Mouse (Mus musculus) left cerebral cortex, adult 9 months (tissue): ENCODE results near the gene Cdc42se2.

Experiments used
- DNase-seq, 2 experiments: peaks; one replicate each; pipeline ENCODE4 v3.0.0; 2022; ENCODE audit warnings: low spot score in 2 of 2

Cdc42se2 gene

DNA sequence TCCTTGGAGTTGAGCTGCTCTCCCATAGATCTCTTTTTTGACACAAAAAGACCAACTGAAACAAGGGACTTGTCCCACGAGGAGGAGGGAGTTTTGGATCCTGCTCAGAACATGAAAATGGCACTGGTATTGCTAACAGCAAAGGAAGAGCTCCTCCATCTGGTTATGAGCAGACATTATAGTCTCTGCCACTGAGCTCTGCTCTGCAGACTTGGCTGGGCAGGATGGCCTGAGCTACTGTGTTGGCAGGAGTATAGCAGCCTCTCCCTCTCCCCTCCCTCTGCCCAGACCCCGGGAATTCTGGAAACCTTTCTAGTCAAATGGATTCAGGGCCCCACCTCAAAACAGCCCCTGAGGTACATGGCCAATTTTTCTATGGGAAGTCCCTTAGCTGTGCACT is 77.8 kb downstream of the Cdc42se2 start:
- DNase-seq: no peak

DNA sequence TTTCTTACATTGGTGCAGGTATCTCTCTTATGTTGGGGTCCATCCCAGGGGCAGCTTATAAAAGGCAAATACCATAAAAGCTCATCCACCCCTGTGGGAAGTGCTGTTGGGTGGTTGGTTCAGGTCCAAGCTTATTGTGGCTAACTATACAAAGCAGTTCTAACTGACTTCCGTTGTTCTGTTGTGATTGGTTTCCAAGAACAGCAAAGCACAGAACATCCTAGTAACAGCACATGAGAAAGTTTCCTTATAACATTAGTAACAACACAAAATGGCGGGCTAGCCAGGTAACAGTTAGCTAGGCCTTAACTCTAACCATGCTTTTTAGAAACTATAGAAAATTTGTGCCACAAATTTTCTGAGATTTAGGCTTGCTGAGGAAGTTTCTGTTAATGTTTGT is 79.3 kb downstream of the Cdc42se2 start:
- no peak for DNase-seq

DNA sequence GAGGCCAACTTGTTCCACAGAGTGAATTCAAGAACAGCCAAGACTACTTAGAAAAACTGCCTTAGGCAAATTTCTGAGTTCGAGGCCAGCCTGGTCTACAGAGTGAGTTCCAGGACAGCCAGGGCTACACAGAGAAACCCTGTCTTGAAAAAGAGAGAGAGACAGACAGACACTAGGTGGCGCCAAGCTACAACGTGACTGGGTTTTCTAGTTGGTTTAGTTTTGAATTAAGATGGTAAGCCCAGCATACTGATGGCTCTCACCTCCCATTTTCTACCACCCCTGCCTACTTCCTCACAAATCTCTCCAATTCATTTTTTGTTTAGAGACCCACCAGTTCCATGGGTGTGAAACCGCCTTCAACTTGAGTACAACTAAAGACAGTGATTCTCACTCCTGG is 84.2 kb downstream of the Cdc42se2 start:
- DNase-seq: peak in 1 of 2 experiments; percentile 88

DNA sequence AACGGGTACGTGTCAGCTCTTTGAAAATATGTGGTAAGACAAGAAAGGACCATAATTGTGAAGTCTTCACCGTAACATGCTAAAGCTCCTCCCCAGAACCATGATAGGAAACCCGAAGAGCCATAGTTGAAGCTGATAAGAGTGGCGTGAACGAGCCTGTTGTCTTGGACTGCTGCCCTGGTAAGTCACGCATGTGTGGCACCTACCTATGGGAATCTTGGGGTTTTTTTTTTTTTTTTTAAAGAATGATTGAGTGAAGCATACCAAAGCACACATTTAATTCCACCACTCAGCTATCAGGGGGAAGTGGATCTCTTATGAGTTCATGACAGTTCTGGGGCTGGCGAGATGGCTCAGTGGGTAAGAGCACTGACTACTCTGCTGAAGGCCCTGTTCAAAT is 85.6 kb downstream of the Cdc42se2 start:
- no peak for DNase-seq

DNA sequence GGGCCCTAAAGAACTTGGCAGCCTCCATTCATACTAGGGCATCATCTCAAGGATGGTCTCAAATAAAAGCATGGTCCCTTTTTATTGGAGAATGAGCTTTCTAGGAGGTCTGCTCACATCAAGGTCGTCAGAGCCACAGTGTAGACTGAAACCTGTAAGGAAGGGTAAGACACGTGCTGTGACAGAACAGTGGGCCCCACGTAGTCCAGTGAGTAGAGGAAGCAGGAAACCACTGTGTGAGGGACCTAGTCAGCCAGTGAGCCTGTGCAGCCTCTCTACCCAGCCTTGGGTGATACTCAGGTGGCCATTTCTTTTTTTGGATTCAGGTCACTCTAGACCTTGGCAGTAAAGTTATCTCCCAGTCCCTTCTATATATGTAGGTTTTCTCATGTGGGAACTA is 87.5 kb downstream of the Cdc42se2 start:
- no peak for DNase-seq

DNA sequence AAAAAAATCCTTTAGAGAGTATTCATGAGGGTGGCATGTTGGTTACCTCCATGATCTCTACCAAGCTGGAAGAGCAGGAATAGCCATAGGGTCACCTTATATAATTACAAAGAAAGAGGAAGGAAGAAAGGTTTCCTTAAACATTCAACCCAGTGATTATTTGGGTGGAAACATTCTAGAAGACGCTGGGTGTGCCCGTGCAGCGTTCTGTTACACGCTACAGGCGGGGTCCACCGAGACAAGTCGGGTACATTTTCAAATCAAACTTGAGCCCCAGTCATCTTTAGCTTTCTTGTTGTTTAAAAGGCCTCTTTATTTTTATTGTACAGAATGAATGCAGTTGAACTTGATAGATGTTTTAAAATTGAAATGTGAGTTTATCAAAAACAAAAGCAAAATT is 88.8 kb downstream of the Cdc42se2 start:
- no peak for DNase-seq

DNA sequence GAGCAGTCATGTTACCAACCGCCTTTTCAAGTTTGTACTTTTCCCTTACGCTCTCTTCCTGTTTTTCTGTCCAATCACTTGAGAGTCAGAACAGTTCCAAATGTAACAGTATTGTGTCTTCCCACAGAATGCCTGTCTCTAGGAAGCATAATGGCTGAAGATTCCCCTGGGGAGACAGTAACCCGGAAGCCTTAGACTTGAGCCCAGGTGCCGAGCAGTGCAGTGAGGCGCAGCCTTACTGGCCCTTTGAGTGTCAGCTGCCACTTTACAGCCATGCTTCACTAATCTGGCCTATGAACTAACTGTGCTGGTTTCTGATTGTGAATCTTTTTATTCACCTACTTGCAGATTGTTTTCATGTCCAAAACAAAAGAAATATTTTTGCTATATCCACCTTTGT is 89.9 kb downstream of the Cdc42se2 start:
- no peak for DNase-seq

DNA sequence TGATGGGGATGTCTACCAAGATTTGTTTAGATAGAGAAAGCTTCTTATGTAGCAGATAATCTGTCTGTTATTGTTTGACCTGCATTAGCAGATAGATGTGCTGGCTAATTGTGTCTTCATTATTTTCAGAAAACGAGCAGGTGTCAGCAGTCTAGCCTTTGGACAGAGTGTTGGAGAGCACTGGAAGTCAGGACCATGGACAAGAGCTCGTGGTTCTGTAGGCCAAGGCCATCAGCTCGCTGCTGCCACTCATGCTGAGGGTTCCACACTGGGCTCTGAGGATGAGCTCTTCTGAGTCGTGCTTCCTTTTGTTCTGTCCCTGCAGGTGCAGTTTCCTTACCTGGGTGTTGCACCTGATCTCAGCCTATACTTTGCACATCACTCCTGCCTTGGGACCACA is 91.5 kb downstream of the Cdc42se2 start:
- no peak for DNase-seq

DNA sequence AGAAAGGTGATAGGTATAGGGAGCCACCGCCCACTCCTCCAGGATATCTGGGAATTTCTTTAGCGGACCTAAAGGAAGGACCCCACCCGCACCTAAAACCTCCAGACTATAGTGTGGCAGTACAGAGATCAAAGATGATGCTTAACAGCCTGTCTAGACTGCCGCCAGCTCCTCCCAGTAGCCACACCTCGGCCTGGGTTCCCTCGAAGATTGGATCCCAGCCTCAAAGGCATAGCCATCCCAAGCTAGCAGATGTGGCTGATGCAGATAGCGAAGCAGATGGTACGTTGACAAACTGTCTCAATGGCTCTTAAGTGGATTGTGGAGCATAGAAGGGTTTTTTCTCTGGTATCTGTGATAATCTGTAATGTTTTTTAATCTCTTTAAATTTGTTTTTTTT is 93.2 kb downstream of the Cdc42se2 start:
- DNase-seq: no peak

DNA sequence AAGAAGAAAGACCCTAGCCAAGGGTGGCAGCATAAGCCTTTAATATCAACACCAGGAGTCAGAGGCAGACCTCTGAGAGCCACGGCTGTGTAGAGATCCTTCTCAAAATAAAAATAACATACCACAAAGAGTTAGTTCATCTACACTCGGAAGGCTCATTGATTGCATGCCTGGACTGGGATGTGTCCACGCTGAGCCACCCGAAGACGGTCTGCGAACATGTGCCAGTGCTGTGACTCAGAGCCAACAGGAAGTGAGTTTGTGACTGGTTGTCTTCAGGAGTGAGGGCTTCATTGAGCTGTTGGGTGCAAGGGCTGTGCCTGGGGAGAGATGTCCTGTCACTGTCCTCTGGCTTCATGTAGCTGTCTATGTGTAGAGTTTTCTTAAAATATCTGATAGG is 93.8 kb downstream of the Cdc42se2 start:
- DNase-seq: no peak

DNA sequence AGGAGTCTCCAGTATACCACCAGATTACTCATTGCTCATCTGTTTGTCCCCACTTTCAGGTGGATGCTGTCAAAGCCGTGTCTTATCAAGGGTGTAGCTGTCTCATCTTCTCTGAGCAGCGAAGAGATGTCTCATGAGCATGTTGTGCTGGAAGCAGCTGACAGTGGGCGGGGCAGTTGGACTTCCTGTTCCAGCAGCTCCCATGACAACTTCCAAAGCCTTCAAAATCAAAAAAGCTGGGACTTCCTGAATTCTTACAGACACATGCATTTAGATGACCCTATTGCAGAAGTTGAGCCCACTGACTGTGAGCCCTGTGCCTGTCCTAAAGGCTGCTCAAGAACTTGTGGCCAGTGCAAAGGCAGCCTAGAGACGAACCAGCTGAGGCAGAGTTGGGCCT is 96.3 kb downstream of the Cdc42se2 start:
- DNase-seq: no peak

DNA sequence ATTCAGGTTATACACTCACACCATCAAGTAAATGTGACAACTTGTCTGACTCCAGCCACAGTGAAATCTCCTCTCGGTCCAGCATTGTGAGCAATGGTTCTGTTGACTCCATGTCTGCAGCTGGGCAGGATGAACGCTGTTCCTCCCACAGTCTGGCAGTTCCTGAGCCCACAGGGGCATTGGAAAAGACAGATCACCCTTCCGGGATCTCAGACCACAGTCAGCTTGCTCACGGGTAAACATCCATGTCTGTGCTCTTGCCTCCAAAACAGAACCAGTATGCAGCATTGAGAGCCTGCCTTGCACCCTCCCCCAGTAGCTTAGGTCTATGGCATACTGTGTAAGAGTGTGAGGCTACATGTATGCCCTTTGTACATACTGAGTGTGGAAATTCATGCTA is 97.3 kb downstream of the Cdc42se2 start:
- DNase-seq: no peak

DNA sequence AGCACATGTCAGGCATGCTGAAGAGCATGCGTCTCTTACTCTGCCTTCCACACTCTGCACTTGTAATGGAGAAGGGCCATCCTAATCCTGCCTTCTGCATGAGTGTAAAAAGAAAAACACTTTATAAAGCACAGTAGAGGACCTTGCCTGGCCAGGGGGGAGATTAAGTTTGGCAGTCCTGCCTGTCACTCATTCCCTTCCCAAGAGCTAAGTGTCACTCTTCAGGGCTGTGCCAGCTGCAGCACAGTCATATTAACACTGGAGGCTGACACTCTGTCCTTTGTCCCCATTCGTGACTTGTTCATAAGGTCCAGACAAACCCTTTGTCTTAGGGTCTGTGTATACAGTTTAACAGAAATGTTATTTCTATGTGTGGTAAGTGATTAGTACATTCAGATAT is 102.6 kb downstream of the Cdc42se2 start:
- DNase-seq: no peak

DNA sequence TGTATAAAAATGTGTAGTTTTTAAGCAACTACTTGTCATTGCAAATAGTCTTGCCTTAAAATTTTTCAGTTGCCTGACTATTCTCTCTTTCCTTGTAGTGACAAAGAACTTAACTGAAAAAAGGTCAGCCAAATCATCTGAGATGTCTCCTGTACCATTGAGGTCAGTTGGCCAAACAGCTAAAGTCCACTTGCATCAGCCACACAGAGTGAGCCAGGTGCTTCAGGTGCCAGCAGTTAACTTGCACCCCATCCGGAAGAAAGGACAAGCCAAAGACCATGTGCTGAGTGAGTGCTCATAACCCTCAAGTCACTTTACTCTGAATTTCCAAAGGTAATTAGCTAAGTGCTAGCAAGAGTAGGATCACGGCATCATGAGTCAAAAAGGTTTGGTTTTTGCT is 108.3 kb downstream of the Cdc42se2 start:
- DNase-seq: no peak

DNA sequence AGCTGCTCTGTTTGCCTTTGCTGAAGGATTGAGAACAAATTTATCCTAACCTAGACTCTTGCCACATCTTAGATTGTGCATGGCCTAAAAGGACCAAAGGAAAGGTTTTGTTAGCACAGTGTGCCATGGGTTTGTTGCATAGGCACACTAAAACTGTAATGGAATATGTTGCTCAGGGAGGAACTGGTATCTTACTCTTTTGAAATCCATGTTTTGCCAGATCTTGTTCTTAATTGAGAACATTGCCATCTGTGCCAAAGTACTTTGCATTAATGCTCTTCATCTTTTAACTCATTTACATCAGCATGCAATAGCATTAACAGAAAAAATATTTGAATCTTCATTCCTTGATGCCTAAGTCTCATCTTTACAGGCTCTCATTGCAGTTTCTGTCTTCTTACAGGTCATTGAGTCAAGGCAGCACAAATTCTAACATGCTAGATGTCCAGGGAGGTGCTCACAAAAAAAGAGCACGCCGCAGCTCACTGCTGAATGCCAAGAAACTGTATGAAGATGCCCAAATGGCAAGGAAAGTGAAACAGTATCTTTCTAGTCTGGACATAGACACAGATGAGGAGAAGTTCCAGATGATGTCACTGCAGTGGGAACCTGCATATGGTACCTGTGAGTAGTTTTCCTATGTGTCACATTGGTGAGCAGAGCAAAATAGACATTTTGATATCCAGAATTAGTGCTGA is 111.5 kb downstream of the Cdc42se2 start:
- DNase-seq: peak in 1 of 2 experiments; percentile 11

DNA sequence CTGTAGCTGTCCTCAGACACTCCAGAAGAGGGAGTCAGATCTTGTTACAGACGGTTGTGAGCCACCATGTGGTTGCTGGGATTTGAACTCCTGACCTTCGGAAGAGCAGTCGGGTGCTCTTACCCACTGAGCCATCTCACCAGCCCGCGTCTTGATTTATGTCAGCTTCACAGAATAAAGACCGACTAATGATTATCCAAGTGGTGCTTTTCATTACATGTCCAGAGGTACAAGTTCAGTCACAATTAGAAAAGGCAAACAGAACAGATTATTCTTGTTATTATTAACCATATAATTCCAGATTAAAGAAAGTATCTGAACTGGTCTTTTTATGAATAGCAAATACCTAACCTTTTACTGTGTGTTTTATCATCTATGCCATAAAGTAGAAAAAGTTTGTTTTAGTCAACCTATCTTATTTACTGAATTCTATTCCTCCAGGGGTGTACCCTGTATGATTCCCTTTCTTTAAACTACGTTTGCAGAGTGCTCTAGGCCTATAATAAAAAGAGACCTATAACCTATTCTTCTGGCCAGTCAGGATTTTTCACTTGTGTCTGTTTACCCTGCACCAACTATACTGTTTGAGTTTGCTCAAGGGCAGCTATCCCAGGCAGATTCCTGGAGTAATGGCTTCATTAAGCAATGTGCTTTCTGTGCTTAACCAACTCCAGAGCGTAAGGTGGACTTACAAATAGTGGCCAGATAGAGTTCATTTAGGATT is 113.7 kb downstream of the Cdc42se2 start:
- no peak for DNase-seq
